Mouse (Mus musculus): ENCODE measurements around the gene Crip1.
A peak's percentile ranks its signal among the peaks of the same experiment; 100 is the strongest.

Crip1 gene

GRCm38 (mm10) chr12:113131601-113132000 lies 14.5 kb upstream of the Crip1 start:
- DNase-seq (ENCODE audit: low spot score) = no peak

DNA sequence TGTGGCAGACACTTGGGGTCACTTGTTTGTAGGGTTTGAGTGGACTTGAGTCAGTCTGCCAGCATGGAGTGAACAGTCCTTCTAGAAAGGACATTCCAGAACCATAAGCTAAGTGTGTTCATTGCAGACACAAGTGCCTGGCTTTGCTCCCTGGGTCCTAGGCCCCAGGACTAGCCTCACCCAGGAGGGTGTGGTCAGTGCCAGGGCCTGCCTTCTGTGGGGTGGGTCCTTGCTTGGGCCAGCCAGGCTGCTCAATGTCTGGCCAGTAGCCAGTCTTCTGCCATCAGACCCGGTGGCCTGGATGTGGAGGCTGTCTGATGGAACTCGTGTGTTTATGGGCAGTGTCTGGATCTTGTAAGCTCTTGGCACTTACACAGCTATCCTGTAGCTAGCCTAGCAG lies 13.5 kb upstream of the Crip1 start:
- DNase-seq (ENCODE audit: low spot score) = no peak

DNA sequence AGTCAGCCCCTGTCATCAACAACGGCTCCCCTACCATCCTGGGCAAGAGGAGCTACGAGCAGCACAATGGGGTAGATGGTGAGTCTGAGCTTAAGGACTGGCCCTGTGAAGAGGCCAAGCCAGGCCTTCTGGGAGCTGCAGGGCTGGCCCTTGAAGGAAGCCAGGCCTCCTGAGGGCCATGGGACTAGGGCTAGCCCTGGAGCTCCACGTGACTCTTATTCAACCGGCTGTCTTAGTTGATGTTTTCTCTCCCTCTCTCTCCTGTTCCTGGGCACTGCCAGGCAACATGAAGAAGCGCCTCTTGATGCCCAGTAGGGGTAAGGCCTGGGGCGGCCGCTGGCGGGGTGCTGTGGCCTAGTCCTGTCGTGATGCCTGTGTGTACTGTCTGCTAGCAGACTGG lies 12.9 kb upstream of the Crip1 start:
- DNase-seq (ENCODE audit: low spot score) = no peak

DNA sequence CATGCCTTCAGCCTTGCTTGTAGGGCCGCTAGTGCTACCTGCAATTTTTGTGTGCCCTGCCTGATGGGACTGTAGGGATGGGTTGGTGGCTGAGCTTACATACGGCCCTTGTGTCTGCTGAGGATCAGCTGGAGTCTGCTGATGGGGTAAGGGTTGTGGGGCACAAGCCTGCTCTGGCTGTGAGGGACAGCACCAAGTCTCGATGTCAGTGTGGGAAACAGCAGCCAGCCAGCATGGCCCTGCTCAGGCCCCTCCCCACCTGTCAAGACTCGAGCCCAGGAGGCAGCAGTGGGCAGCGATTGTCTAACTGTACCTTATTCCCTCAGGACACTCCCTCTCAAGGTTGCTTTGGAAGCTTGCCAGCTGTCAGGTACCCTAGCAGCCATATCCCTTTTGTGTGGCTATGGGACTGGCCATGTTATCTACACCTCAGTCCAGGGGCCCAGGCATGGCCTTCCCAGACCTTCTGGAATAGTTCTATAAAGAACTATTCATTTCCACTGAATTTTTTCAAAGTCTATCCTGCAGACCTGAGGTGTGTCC lies 12.2 kb upstream of the Crip1 start:
- DNase-seq (ENCODE audit: low spot score) = no peak

GRCm38 (mm10) chr12:113134502-113134901 lies 11.6 kb upstream of the Crip1 start:
- DNase-seq (ENCODE audit: low spot score) = no peak

GRCm38 (mm10) chr12:113135401-113135800 lies 10.7 kb upstream of the Crip1 start:
- no peak for DNase-seq (ENCODE audit: low spot score)

- no peak for DNase-seq (ENCODE audit: low spot score)
These were observed 9.6 kb upstream of the Crip1 start for GRCm38 (mm10) chr12:113136492-113137020.

GRCm38 (mm10) chr12:113137260-113138213 lies 8.6 kb upstream of the Crip1 start:
- no peak for DNase-seq (ENCODE audit: low spot score)

- no peak for DNase-seq (ENCODE audit: low spot score)
These were observed 7.8 kb upstream of the Crip1 start for GRCm38 (mm10) chr12:113138291-113138690.

DNA sequence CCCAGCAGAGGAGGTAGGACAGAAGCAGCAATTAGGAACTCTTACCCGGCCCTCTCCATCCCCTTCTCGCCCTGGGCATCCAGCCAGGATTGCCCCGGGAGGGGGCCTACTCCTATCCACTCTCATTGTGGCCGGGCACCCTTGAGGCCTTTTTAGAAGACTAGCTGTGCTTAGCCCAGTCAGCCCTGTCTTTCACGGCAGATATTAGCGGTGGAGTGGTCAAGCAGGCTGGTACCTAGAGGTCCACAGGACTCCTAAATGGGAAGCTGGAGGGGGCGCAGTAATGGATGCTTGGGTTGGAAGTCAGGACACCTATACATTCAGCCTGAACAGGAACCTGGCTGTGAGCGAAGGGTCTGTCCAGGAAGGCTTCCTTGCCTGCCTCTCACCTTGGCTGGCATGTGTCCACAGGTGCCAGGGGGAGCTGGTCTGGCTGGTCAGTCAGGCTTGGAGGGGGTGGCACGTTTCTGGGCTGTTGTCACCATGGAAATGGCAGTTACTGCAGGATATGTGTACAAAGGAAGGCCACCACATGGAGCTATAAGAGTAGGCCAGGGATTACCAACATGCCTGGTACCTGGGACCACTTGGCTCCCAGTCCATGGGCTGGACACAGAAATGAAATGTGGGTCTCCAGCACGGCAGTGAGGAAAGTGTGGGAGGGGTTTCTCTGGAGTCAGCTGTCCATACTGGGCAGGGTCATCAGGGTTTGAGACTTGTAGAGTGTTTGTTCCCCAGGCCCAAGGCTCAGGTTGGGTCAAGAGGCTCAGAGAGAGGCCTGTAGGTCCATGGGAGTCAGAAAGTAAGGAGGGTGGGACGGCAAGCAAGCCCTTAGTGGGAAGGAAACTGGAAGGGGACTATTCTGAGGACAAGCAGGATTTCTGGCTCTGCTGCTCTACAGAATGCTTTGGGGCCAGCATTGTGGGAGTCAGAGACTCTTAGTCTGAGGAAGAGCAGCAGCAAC lies 6.9 kb upstream of the Crip1 start:
- no peak for DNase-seq (ENCODE audit: low spot score)

DNA sequence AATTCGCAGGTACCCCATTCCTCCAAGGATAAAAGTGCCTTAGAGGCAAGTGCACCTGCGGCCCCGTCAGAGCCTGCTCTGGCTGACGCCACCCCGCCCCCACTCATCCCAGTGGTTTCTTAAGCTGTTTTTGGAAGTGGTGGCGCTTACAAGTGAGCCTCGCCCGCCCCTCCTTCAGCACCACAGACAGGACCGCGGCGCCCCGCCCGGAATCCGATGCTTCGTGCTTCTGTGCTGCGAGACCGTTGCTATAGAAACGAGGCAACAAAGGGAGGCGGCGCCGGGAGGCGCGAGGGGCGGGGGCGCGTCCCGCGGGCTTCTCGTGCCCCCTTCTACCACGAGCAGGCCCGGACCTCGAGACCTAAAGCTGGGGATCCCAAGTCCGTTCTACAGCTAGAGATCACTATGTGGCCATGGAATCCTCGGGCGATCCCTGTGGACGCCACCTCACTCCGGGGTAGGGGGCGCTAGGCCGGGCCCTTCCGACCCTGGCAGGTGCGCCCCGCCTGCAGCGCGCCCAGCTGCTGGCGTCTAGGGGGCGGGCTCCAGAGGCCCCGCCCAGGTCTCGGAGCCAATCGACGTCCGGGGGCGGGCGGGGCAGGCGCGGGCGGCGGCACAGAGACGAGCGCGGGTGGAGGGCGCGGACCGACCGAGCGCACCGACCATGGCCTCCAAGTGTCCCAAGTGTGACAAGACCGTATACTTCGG lies 6.1 kb upstream of the Crip1 start, which contains the start of gene Crip2:
Gene Crip2, plus strand, starts transcription at position 329 of the 708 bp plus-strand sequence.
- peak; percentile 93 for DNase-seq (ENCODE audit: low spot score)

DNA sequence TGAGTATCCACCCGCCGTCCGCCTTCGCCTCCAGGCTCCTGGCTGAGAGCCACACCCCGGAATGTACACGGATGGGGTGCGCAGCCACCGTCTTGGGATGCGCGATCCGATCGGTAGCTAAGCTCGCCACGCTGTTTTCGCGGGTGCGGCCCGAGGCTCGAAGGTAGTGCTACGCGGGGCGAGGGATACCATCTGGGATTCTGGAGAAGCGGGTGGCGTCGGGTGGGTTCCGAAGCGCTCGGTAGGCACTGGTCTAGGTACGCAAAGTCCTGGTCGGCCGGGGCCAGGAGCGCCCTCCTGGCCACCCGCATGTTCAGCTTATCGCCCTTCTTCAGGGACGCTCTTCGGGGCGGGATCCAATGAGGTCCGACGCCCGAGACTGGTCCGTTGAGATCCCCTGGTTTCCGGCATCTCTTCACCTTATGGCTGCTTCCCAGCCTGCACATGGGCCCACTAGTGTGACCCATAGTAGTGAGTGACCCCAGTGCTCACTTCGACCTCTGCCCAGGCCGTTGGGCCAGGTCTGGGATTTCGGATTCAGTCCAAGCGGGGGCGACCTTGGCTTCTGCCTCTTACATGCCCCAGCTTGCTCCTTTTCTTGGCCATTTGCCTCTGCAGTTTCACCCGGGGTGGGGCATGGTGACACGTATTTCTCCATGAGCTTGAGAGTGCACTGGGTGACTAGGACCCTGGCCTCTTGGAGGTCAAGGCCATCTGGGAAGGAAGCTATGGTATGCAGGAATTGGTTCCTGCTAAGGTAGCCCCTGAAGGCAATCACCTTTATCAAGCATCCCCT lies 5.3 kb upstream of the Crip1 start:
- DNase-seq (ENCODE audit: low spot score) = no peak

GRCm38 (mm10) chr12:113141531-113141973 lies 4.6 kb upstream of the Crip1 start:
- DNase-seq (ENCODE audit: low spot score) = no peak

- DNase-seq (ENCODE audit: low spot score) = no peak
These were observed 3.8 kb upstream of the Crip1 start for GRCm38 (mm10) chr12:113142021-113142975.

- no peak for DNase-seq (ENCODE audit: low spot score)
These were observed 3.0 kb upstream of the Crip1 start for GRCm38 (mm10) chr12:113143164-113143563.

- DNase-seq (ENCODE audit: low spot score) = no peak
These were observed 1.9 kb upstream of the Crip1 start for GRCm38 (mm10) chr12:113144001-113144756.

GRCm38 (mm10) chr12:113144886-113145285 lies 1.2 kb upstream of the Crip1 start:
- no peak for DNase-seq (ENCODE audit: low spot score)

- no peak for DNase-seq (ENCODE audit: low spot score)
These were observed 525 bp upstream of the Crip1 start for GRCm38 (mm10) chr12:113145591-113145990.
